Mouse (Mus musculus) liver, embryonic 14.5 days (tissue): ENCODE measurements around the gene Arid3a. TPM values are rescaled to one million over a fixed set of nuclear protein-coding genes. Genes with fewer than 3 reads are reported as not detected.

ENCODE experiments used
- ATAC-seq: fragments of 200-750 bp; cut with Nextera tagmentation; 2 replicates; pipeline ENCODE4 v1.8.0; 2017; ENCODE audit warnings: moderate number of reproducible peaks, mild to moderate bottlenecking, moderate library complexity; ENCODE audit not compliant: insufficient read depth
- DNase-seq, 3 experiments: peaks; one replicate each; pipeline ENCODE4 v3.0.0-alpha.2; 2012 to 2013; ENCODE audit warnings: low read depth in 3 of 3, low spot score in 3 of 3
- H3K27ac ChIP-seq: fragments of 300-500 bp; sonication (generic); 2 replicates; pipeline ENCODE4 v1.5.1; 2014; ENCODE audit warnings: moderate library complexity, mild to moderate bottlenecking, control low read depth, inconsistent platforms
- H3K27me3 ChIP-seq: fragments of 300-500 bp; sonication (generic); 2 replicates; pipeline ENCODE4 v1.6.1; 2014; ENCODE audit warnings: mild to moderate bottlenecking, low read length, moderate library complexity; ENCODE audit not compliant: control insufficient read depth, insufficient read depth
- H3K36me3 ChIP-seq: fragments of 300-500 bp; sonication (generic); replicated peaks from 2 replicates; pipeline ENCODE4 v1.6.1; 2014; ENCODE audit warnings: low read depth; ENCODE audit not compliant: control insufficient read depth, insufficient read depth
- H3K4me1 ChIP-seq, 2 experiments: fragments of 200-500 bp in 1 of 2; fragments of 300-500 bp in 1 of 2; sonication (generic) in 1 of 2; replicated peaks; 2 replicates each; pipeline ENCODE4 v1.6.1; 2012 to 2014; ENCODE audit warnings: antibody characterized with exemption in 1 of 2, inconsistent platforms in 1 of 2, low read length in 1 of 2; ENCODE audit not compliant: control insufficient read depth in 2 of 2, insufficient read depth in 2 of 2
- H3K4me2 ChIP-seq: fragments of 300-500 bp; sonication (generic); 2 replicates; pipeline ENCODE4 v1.6.1; 2014; ENCODE audit warnings: low read depth, mild to moderate bottlenecking, control low read depth, moderate library complexity
- H3K4me3 ChIP-seq, 2 experiments: fragments of 200-500 bp in 1 of 2; fragments of 300-500 bp in 1 of 2; sonication (generic) in 1 of 2; 2 replicates each; pipeline ENCODE4 v1.5.1; 2012 to 2014; ENCODE audit warnings: low read depth in 2 of 2, low read length in 2 of 2, mild to moderate bottlenecking in 2 of 2, control low read depth in 1 of 2, inconsistent platforms in 1 of 2, moderate library complexity in 1 of 2; ENCODE audit not compliant: insufficient read depth in 1 of 2
- H3K9ac ChIP-seq: fragments of 300-500 bp; sonication (generic); replicated peaks from 2 replicates; pipeline ENCODE4 v1.6.1; 2014; ENCODE audit warnings: mild to moderate bottlenecking, control low read depth, moderate library complexity
- H3K9me3 ChIP-seq: fragments of 300-500 bp; sonication (generic); 2 replicates; pipeline ENCODE4 v1.6.1; 2016; ENCODE audit warnings: low read length, mixed read lengths; ENCODE audit not compliant: control insufficient read depth
- CTCF ChIP-seq: IDR thresholded peaks from 2 replicates; pipeline ENCODE4 v1.5.1; 2016; ENCODE audit warnings: antibody characterized with exemption, low read depth, control low read depth
- EP300 ChIP-seq: IDR thresholded peaks from 2 replicates; pipeline ENCODE4 v1.6.1; 2016; ENCODE audit warnings: antibody characterized with exemption, low read depth
- WGBS: fragments of 180-500 bp; shearing (Covaris S2); extraction: QIAGEN DNeasy Blood & Tissue Kit; methylation state at CpG from one replicate; pipeline ENCODE4 v1.1.7; 2014; ENCODE audit not compliant: insufficient replicate concordance; 5-methylcytosine and 5-hydroxymethylcytosine counted together
- polyA plus RNA-seq, 2 experiments: library from polyadenylated mRNA; depleted of rRNA in 1 of 2; stranded (reverse) in 1 of 2; unstranded in 1 of 2; fragments of >200 nt; fragmentation: Nextera tagmentation in 1 of 2; extraction: Ambion mirVana in 1 of 2; gene quantifications; 2 replicates each; pipeline versions ENCODE4 v1.2.1 to v1.2.3; 2012 to 2014

Arid3a gene
- polyA plus RNA-seq, 2 experiments, result 3.9 to 5.5 TPM

GRCm38 (mm10) chr10:79914131-79914947, 12.5 kb upstream of the Arid3a start:
- ATAC-seq (peak; percentile 77), DNase-seq (peak in 2 of 3 experiments; percentile 55 to 60)
- H3K4me1 ChIP-seq, result peaks cover 23 to 33% of the 10 kb centered on the region in 2 experiments
- WGBS, result 16% methylated on average over 11 of the region's 11 CpGs
- peaks cover 17% of the 10 kb centered on the region for H3K27me3 ChIP-seq
- peak overlapping the region; percentile 26 to 69 for H3K4me3 ChIP-seq
- TF ChIP-seq EP300 (peak; percentile 72), CTCF (no peak)
- H3K27ac ChIP-seq, result peak overlapping the region; percentile 80
- no peaks in the 10 kb centered on the region for H3K9me3 ChIP-seq
- H3K36me3 ChIP-seq, result no peaks in the 10 kb centered on the region
- H3K4me2 ChIP-seq, result peak overlapping the region; percentile 94
- peak overlapping the region; percentile 64 for H3K9ac ChIP-seq

- Histone ChIP-seq H3K4me3 (peak overlapping the region; percentile 26 to 69; a peak in 3 of 4 replicates), H3K9me3 (no peaks in the 10 kb centered on the region), H3K27me3 (peaks cover 24% of the 10 kb centered on the region), H3K4me1 (peaks cover 23 to 29% of the 10 kb centered on the region in 2 experiments), H3K27ac (peak overlapping the region; percentile 80), H3K4me2 (peak overlapping the region; percentile 94), H3K36me3 (no peaks in the 10 kb centered on the region), H3K9ac (peak overlapping the region; percentile 64)
- ATAC-seq, result no peak; the same call in 1 of the 2 replicates
- no peak for DNase-seq
- TF ChIP-seq CTCF (no peak), EP300 (no peak)
- WGBS, result 31% methylated on average over 7 of the region's 7 CpGs
These were observed 11.8 kb upstream of the Arid3a start for GRCm38 (mm10) chr10:79914948-79915596.

GRCm38 (mm10) chr10:79916081-79916480, 10.8 kb upstream of the Arid3a start:
- whole genome bisulfite sequencing, result 9% methylated on average over 8 of the region's 8 CpGs
- H3K36me3 ChIP-seq, result no peaks in the 10 kb centered on the region
- no peak for ATAC-seq
- peaks cover 23 to 29% of the 10 kb centered on the region in 2 experiments for H3K4me1 ChIP-seq
- H3K27me3 ChIP-seq, result peaks cover 34% of the 10 kb centered on the region
- peak overlapping the region; percentile 69 to 75 for H3K4me3 ChIP-seq
- H3K9me3 ChIP-seq, result no peaks in the 10 kb centered on the region
- no peak for DNase-seq
- peak overlapping the region; percentile 83 for H3K9ac ChIP-seq
- TF ChIP-seq CTCF, result no peak
- peak overlapping the region; percentile 49 for H3K27ac ChIP-seq
- H3K4me2 ChIP-seq, result peak overlapping the region; percentile 94

- Histone ChIP-seq H3K27me3 (peaks cover 43% of the 10 kb centered on the region), H3K4me2 (peak within 1 kb of the TSS; percentile 94)
- WGBS, result 2% methylated on average over 42 of the region's 42 CpGs
These were observed 9.9 kb upstream of the Arid3a start, which contains the start of gene Kiss1r for GRCm38 (mm10) chr10:79916808-79917531. TSS of gene Kiss1r (plus strand) at chr10:79916971.

More at GRCm38 (mm10) chr10:79916808-79917531, 9.9 kb upstream of the Arid3a start, which contains the start of gene Kiss1r:
- peak within 1 kb of the TSS; percentile 83 for H3K9ac ChIP-seq
- no peaks in the 10 kb centered on the region for H3K36me3 ChIP-seq
- peaks cover 23 to 29% of the 10 kb centered on the region in 2 experiments for H3K4me1 ChIP-seq
- DNase-seq (peak in 1 of 3 experiments; percentile 60), ATAC-seq (peak; percentile 72)
- H3K9me3 ChIP-seq, result no peaks in the 10 kb centered on the region
- H3K27ac ChIP-seq, result peak within 1 kb of the TSS; percentile 49
- TF ChIP-seq CTCF, result no peak
- TF ChIP-seq EP300, result no peak
- peak within 1 kb of the TSS; percentile 69 to 75 for H3K4me3 ChIP-seq
